Mouse (Mus musculus) bone marrow macrophage, adult 2 months (primary cell): Measurements from ENCODE around the gene Syne3. TPM values are rescaled to one million over a fixed set of nuclear protein-coding genes. Genes with fewer than 3 reads are reported as not detected.

ENCODE experiments used
- H3K27ac ChIP-seq: 2 replicates; pipeline ENCODE4 v1.5.1; 2012; ENCODE audit warnings: low read depth, low read length; ENCODE audit not compliant: insufficient read depth
- H3K4me1 ChIP-seq: 2 replicates; pipeline ENCODE4 v1.6.1; 2012; ENCODE audit warnings: low read length; ENCODE audit not compliant: control insufficient read depth, insufficient read depth
- H3K4me3 ChIP-seq: 2 replicates; pipeline ENCODE4 v1.5.1; 2012; ENCODE audit warnings: mild to moderate bottlenecking, low read length, moderate library complexity; ENCODE audit not compliant: insufficient read depth
- CTCF ChIP-seq: IDR thresholded peaks from 2 replicates; pipeline ENCODE4 v1.5.1; 2012; ENCODE audit warnings: low read depth, mild to moderate bottlenecking, low read length, moderate library complexity
- POLR2A ChIP-seq: IDR thresholded peaks from 2 replicates; pipeline ENCODE4 v1.6.1; 2012; ENCODE audit warnings: mild to moderate bottlenecking, low read depth, low read length, borderline replicate concordance
- polyA plus RNA-seq: library from polyadenylated mRNA; stranded (reverse); fragments of >200 nt; gene quantifications from 2 replicates; pipeline ENCODE4 v1.2.4, GENCODE M21; 2012; ENCODE audit not compliant: missing spikeins, insufficient read depth, insufficient read length

The Syne3 gene
- polyA plus RNA-seq, 1 experiment, result 18.2 TPM

DNA sequence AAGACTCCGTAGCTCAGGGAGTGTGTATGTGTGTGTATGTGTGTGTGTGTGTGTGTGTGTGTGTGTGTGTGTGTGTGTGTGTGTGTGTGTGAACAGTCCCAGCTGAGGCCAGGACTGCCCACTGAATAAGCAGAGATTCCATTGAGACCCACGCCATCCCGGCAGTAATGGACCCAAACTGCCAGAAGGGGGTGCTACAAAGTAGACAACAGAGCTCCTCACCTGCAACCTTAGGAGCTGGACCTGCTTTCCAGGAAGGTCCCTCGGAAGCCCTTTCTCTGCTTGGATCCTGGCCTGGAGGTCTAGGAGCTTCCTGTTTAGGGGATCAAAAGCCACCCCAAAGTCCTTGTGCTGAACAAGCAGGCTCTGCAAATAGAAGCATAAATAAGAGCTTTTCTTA is 55.7 kb downstream of the Syne3 start:
- H3K4me3 ChIP-seq, result no peak overlapping the region
- TF ChIP-seq POLR2A (no peak), CTCF (peak; percentile 58)
- no peaks in the 10 kb centered on the region for H3K4me1 ChIP-seq

DNA sequence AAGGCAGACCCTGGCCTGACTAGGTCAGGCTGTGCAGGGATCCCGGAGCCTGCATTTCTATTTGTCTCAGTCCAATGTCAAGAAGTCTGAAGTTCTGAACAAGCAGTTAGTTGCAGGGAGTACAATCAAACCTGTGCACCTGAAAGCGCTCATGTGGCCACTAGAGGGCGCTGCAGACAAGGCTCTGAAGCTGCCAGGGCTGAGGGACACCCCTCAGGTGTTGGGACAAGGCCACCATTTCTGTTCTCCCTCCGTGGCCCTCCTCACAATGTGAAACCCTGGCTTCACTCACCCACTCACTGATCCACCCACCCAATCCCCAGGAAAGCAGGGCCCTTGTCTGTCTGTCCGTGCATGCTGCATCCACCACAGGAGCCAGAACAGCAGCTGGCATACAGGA is 57.2 kb downstream of the Syne3 start:
- Histone ChIP-seq H3K4me3 (no peak overlapping the region), H3K4me1 (no peaks in the 10 kb centered on the region), H3K27ac (no peak overlapping the region)
- TF ChIP-seq POLR2A, result no peak
- peak; percentile 99 for TF ChIP-seq CTCF

More for the DNA sequence above, 55.7 kb downstream of the Syne3 start:
- no peak overlapping the region for H3K27ac ChIP-seq

DNA sequence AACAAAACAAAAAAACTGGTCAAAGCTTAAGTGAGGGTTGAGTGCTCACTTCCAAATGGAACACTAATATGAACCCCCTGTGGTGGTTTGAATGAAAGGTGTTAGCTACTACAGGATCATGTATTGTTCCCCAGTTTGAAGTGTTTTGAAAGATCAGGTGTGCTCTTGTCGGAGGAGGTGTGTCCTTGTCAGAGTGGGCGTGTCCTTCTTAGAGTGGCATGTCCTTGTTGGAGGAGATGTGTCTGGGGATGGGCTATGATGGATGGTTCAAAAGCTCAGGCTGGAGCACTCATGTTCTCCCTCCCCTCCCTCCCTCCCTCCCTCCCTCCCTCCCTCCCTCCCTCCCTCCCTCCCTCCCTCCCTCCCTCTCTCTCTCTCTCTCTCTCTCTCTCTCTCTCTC is 61.7 kb downstream of the Syne3 start:
- TF ChIP-seq CTCF, result no peak
- Histone ChIP-seq H3K27ac (no peak overlapping the region), H3K4me3 (no peak overlapping the region), H3K4me1 (no peaks in the 10 kb centered on the region)

DNA sequence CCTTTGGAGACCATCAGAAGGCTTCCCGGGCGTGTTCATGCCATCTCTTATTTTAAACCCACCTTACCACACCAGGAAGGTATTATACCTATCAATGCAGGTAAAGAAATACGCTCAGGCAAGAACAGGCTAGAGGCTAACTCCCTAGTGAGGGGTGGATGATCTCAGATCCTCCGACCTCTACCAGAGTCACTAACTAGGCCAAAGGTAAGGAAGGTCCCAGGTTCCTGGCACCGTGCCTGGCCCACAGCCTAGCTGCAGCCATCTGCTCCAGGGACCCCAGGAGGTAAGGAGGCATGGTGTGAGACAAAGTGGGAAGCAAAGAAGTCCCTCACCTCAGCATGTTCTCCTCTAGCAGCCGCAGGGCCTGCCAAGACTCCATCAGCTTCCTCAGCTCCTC is 63.4 kb downstream of the Syne3 start:
- Histone ChIP-seq H3K4me3 (no peak overlapping the region), H3K27ac (no peak overlapping the region), H3K4me1 (no peaks in the 10 kb centered on the region)
- TF ChIP-seq POLR2A (no peak), CTCF (no peak)

DNA sequence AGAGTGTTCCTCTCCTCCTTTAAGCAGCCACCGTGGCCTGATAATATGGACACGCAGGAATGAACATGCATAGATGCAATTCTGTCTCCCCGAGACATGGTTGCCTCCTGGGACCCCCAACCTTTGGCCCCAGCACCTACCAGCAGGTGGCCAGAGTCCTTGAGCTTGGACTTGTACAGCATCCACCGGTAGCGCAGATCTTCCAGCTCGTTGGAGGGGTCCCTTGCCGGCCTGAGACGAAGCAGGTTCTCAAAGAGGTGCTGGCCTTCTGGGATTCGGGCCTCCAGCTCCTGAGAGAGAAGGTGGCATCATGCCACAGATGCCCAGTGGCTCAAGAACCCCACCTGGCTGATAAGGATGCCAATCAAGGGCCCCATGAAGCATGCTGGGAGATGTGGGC is 69.1 kb downstream of the Syne3 start:
- no peak for TF ChIP-seq POLR2A
- no peak for TF ChIP-seq CTCF

DNA sequence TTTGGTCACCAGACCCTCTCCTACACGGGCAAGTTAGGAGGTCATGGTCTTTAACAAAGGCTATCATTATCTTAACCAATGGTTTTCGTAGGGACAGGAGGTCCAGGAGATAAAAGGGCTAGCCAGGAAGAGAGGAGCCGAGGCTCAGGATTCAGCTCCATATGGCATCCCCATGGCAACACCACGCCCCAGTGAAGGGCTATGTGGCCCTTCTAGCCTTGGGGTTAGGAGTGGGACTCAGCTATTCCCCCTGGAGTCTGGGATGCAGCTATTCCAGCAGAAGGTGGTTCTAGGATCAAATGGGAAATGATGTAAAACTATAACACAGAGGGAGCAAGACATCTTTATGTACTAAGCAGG is 69.6 kb downstream of the Syne3 start:
- no peak overlapping the region for H3K27ac ChIP-seq
- H3K4me1 ChIP-seq, result no peaks in the 10 kb centered on the region
- H3K4me3 ChIP-seq, result no peak overlapping the region
- no peak for TF ChIP-seq CTCF
- TF ChIP-seq POLR2A, result no peak

More for the DNA sequence above, 69.1 kb downstream of the Syne3 start:
- no peak overlapping the region for H3K27ac ChIP-seq
- H3K4me1 ChIP-seq, result no peaks in the 10 kb centered on the region
- no peak overlapping the region for H3K4me3 ChIP-seq

DNA sequence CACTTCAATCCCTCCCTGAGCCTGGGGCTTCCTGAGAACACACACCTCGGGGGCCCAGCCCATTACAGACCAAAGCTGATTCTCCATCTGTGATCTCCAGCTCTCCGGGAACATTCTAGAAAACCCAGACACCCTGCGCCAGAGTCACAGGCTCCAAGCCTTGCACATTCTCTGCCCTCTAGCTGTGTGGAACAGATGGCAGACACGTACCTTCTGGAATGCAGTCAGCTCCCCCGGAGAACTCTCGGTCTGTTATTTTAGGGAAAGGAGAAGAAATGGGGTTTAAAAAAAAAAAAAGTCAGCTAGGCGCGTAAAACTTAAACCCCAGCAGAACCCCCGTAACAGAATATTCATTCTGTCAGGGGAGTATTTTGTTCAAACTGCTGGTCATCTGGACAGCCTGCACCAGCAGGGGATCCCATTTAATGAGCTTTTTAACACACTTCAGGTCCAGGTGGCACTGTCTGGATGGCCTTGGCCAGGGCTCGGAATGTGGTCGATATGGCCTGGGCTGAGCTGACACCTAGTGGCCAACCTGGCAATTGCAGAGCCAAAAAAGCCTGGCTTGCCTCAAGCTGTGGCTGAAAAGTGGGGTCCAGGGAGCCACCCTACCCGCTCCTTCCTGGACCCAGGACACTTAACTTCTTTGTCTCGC is 70.1 kb downstream of the Syne3 start:
- no peaks in the 10 kb centered on the region for H3K4me1 ChIP-seq
- H3K4me3 ChIP-seq, result no peak overlapping the region
- peak; percentile 73 for TF ChIP-seq CTCF
- no peak for TF ChIP-seq POLR2A
- no peak overlapping the region for H3K27ac ChIP-seq

DNA sequence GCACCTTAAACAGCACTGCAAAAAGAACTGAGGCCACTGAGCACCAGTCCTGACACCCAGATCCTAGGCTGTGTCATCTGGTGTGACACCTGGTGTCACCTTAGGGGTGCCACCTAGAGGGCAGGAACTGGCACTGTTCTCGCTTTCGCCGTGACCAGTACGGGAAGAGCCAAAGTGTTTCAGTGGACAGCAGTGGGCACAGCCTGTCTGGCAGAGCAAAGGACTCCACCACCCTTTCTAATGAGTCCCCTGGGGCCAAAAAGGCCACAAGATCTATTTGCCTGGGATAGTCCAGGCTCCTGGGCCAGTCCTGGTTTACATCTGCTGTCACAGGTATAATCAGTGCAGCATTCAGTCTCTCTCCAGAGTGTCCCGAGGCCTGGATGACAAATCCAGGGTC is 70.7 kb downstream of the Syne3 start:
- no peak overlapping the region for H3K4me3 ChIP-seq
- H3K27ac ChIP-seq, result no peak overlapping the region
- no peaks in the 10 kb centered on the region for H3K4me1 ChIP-seq
- TF ChIP-seq CTCF, result no peak
- no peak for TF ChIP-seq POLR2A

DNA sequence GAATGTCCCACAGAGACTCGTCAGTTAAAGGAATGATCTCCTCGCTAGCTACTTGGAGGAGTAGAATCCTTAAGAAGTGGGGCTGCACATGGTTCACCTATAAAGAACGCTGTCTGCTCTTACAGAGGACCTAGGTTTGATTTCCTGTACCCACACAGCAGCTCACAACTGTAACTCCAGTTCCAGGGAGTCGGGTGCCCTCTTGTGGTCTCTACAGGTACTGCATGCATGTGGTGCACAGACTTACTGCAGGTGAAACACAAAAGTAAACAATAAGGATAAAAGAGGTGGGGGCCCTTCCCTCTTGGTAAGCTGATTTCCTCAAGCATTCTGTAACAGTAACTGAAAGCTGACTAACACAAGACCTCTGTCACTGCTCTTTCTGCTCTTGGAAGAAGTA is 73.4 kb downstream of the Syne3 start:
- no peak overlapping the region for H3K27ac ChIP-seq
- H3K4me3 ChIP-seq, result no peak overlapping the region
- peak; percentile 80 for TF ChIP-seq CTCF
- no peak for TF ChIP-seq POLR2A
- H3K4me1 ChIP-seq, result no peaks in the 10 kb centered on the region

DNA sequence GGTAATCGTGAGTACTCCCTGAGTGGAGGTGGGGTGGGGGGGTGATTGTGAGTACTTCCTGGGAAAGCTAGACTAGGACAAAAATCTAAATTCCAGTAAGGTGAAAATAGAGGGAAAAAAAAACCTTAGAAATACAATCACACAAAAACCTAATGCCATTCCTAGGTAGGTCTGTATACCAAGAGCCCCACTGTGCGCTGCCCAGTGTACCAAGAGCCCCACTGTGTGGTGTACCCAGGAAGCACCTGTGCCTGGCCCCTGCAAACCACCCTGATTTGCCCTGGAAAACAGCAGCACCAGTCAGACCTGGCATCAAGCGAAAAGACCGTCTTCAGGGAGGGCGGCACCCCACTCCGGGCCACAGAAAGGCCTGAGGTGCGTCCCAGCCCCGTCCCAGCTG is 74.5 kb downstream of the Syne3 start:
- no peak overlapping the region for H3K4me3 ChIP-seq
- TF ChIP-seq CTCF (no peak), POLR2A (no peak)
- H3K4me1 ChIP-seq, result no peaks in the 10 kb centered on the region
- H3K27ac ChIP-seq, result no peak overlapping the region

DNA sequence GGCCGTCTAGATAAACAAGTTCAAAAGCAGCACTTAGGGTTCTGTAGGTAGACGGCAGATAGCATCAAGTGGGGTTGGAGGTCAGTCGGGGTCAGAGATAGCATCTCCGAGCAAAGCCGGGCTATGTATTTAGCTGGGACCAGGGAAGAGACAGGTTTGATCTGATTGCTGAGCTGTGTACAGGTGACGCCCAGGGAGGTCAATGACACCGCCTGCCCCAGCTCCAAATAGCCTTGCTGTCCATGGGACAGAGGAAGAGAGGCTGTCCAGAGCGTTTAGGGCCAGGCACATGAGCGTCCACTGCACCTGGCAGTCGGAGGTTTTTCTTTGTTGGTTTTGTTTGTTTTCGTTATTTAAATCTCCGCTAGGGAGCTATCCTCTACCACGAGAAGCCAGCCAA is 75.8 kb downstream of the Syne3 start:
- Histone ChIP-seq H3K4me3 (no peak overlapping the region), H3K4me1 (no peaks in the 10 kb centered on the region), H3K27ac (no peak overlapping the region)
- no peak for TF ChIP-seq CTCF
- no peak for TF ChIP-seq POLR2A
